Mouse (Mus musculus): ENCODE measurements around the gene Abhd2. TPM values are rescaled to one million over a fixed set of nuclear protein-coding genes. Genes with fewer than 3 reads are reported as not detected.

The Abhd2 gene
- polyA plus RNA-seq, 1 experiment from 2014 or later = 18.2 TPM

GRCm38 (mm10) chr7:79247881-79248389 is 25.1 kb upstream of the Abhd2 start:
- Histone ChIP-seq H3K9ac (no peak overlapping the region), H3K9me3 (no peaks in the 10 kb centered on the region), H3K4me1 (peaks cover 7% of the 10 kb centered on the region), H3K27me3 (replicated peaks) (no peaks in the 10 kb centered on the region), H3K4me3 (no peak overlapping the region), H3K27ac (no peak overlapping the region), H3K36me3 (replicated peaks) (no peaks in the 10 kb centered on the region), H3K4me2 (no peak overlapping the region)
- no peak for ATAC-seq (replicated peaks)
- 53% methylated on average over 7 of the region's 7 CpGs for WGBS

- no peak overlapping the region for H3K27ac ChIP-seq
- peaks cover 7% of the 10 kb centered on the region for H3K4me1 ChIP-seq
- H3K36me3 ChIP-seq (replicated peaks) = no peaks in the 10 kb centered on the region
- 82% methylated on average over 2 of the region's 2 CpGs for WGBS
- H3K9ac ChIP-seq = no peak overlapping the region
- ATAC-seq (replicated peaks) = no peak
- no peak overlapping the region for H3K4me2 ChIP-seq
- no peaks in the 10 kb centered on the region for H3K9me3 ChIP-seq
- H3K27me3 ChIP-seq (replicated peaks) = no peaks in the 10 kb centered on the region
- no peak overlapping the region for H3K4me3 ChIP-seq
Observed at GRCm38 (mm10) chr7:79249581-79249980, 23.4 kb upstream of the Abhd2 start.

- Histone ChIP-seq H3K36me3 (replicated peaks) (no peaks in the 10 kb centered on the region), H3K4me3 (no peak overlapping the region), H3K9me3 (no peaks in the 10 kb centered on the region), H3K9ac (no peak overlapping the region), H3K27me3 (replicated peaks) (no peaks in the 10 kb centered on the region), H3K27ac (no peak overlapping the region), H3K4me2 (no peak overlapping the region), H3K4me1 (no peaks in the 10 kb centered on the region)
- ATAC-seq (replicated peaks) = no peak
- 90% methylated on average over 3 of the region's 3 CpGs for WGBS
Observed at GRCm38 (mm10) chr7:79254248-79254888, 18.6 kb upstream of the Abhd2 start.

GRCm38 (mm10) chr7:79255350-79255749 is 17.6 kb upstream of the Abhd2 start:
- no peak overlapping the region for H3K27ac ChIP-seq
- ATAC-seq (replicated peaks) = no peak
- no peaks in the 10 kb centered on the region for H3K27me3 ChIP-seq (replicated peaks)
- H3K4me3 ChIP-seq = no peak overlapping the region
- no peaks in the 10 kb centered on the region for H3K9me3 ChIP-seq
- H3K4me2 ChIP-seq = no peak overlapping the region
- no peaks in the 10 kb centered on the region for H3K4me1 ChIP-seq
- 87% methylated on average over 7 of the region's 7 CpGs for WGBS
- no peaks in the 10 kb centered on the region for H3K36me3 ChIP-seq (replicated peaks)
- H3K9ac ChIP-seq = no peak overlapping the region

- no peak for ATAC-seq (replicated peaks)
- Histone ChIP-seq H3K36me3 (replicated peaks) (no peaks in the 10 kb centered on the region), H3K4me2 (no peak overlapping the region), H3K4me1 (no peaks in the 10 kb centered on the region), H3K27me3 (replicated peaks) (no peaks in the 10 kb centered on the region), H3K27ac (no peak overlapping the region), H3K4me3 (no peak overlapping the region), H3K9ac (no peak overlapping the region), H3K9me3 (no peaks in the 10 kb centered on the region)
- 85% methylated on average over 10 of the region's 10 CpGs for WGBS
Observed at GRCm38 (mm10) chr7:79255752-79256151, 17.2 kb upstream of the Abhd2 start.

- H3K27ac ChIP-seq = no peak overlapping the region
- H3K27me3 ChIP-seq (replicated peaks) = no peaks in the 10 kb centered on the region
- H3K36me3 ChIP-seq (replicated peaks) = no peaks in the 10 kb centered on the region
- H3K4me2 ChIP-seq = no peak overlapping the region
- no peak overlapping the region for H3K4me3 ChIP-seq
- WGBS = 94% methylated on average over 4 of the region's 4 CpGs
- H3K4me1 ChIP-seq = no peaks in the 10 kb centered on the region
- no peak for ATAC-seq (replicated peaks)
- no peaks in the 10 kb centered on the region for H3K9me3 ChIP-seq
- no peak overlapping the region for H3K9ac ChIP-seq
Observed at GRCm38 (mm10) chr7:79256716-79257115, 16.3 kb upstream of the Abhd2 start.

GRCm38 (mm10) chr7:79258981-79259542 is 13.9 kb upstream of the Abhd2 start:
- no peaks in the 10 kb centered on the region for H3K27me3 ChIP-seq (replicated peaks)
- H3K36me3 ChIP-seq (replicated peaks) = no peaks in the 10 kb centered on the region
- 88% methylated on average over 10 of the region's 10 CpGs for WGBS
- no peak overlapping the region for H3K4me2 ChIP-seq
- no peak overlapping the region for H3K4me3 ChIP-seq
- H3K9me3 ChIP-seq = no peaks in the 10 kb centered on the region
- H3K9ac ChIP-seq = no peak overlapping the region
- no peak for ATAC-seq (replicated peaks)
- H3K4me1 ChIP-seq = no peaks in the 10 kb centered on the region
- no peak overlapping the region for H3K27ac ChIP-seq

GRCm38 (mm10) chr7:79262478-79262877 is 10.5 kb upstream of the Abhd2 start:
- Histone ChIP-seq H3K27ac (no peak overlapping the region), H3K9ac (no peak overlapping the region), H3K4me2 (no peak overlapping the region), H3K4me1 (no peaks in the 10 kb centered on the region), H3K36me3 (replicated peaks) (no peaks in the 10 kb centered on the region), H3K4me3 (no peak overlapping the region), H3K27me3 (replicated peaks) (no peaks in the 10 kb centered on the region), H3K9me3 (no peaks in the 10 kb centered on the region)
- 87% methylated on average over 8 of the region's 8 CpGs for WGBS
- no peak for ATAC-seq (replicated peaks)

GRCm38 (mm10) chr7:79263776-79264175 is 9.2 kb upstream of the Abhd2 start:
- Histone ChIP-seq H3K27me3 (replicated peaks) (no peaks in the 10 kb centered on the region), H3K4me3 (no peak overlapping the region), H3K9ac (no peak overlapping the region), H3K36me3 (replicated peaks) (no peaks in the 10 kb centered on the region), H3K4me1 (peaks cover 4% of the 10 kb centered on the region; the same call in 1 of the 2 replicates), H3K27ac (no peak overlapping the region), H3K4me2 (no peak overlapping the region), H3K9me3 (no peaks in the 10 kb centered on the region)
- WGBS = 95% methylated on average over 3 of the region's 3 CpGs
- ATAC-seq (replicated peaks) = no peak

- Histone ChIP-seq H3K4me1 (peaks cover 4% of the 10 kb centered on the region; the same call in 1 of the 2 replicates), H3K36me3 (replicated peaks) (no peaks in the 10 kb centered on the region), H3K4me3 (no peak overlapping the region), H3K9me3 (no peaks in the 10 kb centered on the region), H3K27me3 (replicated peaks) (no peaks in the 10 kb centered on the region), H3K9ac (no peak overlapping the region), H3K4me2 (no peak overlapping the region), H3K27ac (no peak overlapping the region)
- no peak for ATAC-seq (replicated peaks)
- whole genome bisulfite sequencing = 65% methylated on average over 4 of the region's 4 CpGs
Observed at GRCm38 (mm10) chr7:79266228-79266627, 6.8 kb upstream of the Abhd2 start.

- Histone ChIP-seq H3K27me3 (replicated peaks) (no peaks in the 10 kb centered on the region), H3K9ac (no peak overlapping the region), H3K4me3 (no peak overlapping the region), H3K9me3 (no peaks in the 10 kb centered on the region), H3K36me3 (replicated peaks) (no peaks in the 10 kb centered on the region), H3K4me2 (no peak overlapping the region), H3K27ac (no peak overlapping the region), H3K4me1 (peaks cover 10% of the 10 kb centered on the region; the same call in 1 of the 2 replicates)
- 17% methylated on average over 7 of the region's 7 CpGs for WGBS
- no peak for ATAC-seq (replicated peaks)
Observed at GRCm38 (mm10) chr7:79267690-79268388, 5.2 kb upstream of the Abhd2 start.

GRCm38 (mm10) chr7:79268897-79269296 is 4.1 kb upstream of the Abhd2 start:
- no peaks in the 10 kb centered on the region for H3K36me3 ChIP-seq (replicated peaks)
- WGBS = 88% methylated on average over 8 of the region's 8 CpGs
- H3K9me3 ChIP-seq = no peaks in the 10 kb centered on the region
- H3K4me3 ChIP-seq = no peak overlapping the region
- H3K27me3 ChIP-seq (replicated peaks) = no peaks in the 10 kb centered on the region
- H3K27ac ChIP-seq = no peak overlapping the region
- no peak overlapping the region for H3K9ac ChIP-seq
- no peak for ATAC-seq (replicated peaks)
- no peak overlapping the region for H3K4me2 ChIP-seq
- peaks cover 13% of the 10 kb centered on the region for H3K4me1 ChIP-seq

Measured in midbrain, embryonic 15.5 days (tissue).